Mouse (Mus musculus): Measurements from ENCODE around the gene Ccdc82.

DNA sequence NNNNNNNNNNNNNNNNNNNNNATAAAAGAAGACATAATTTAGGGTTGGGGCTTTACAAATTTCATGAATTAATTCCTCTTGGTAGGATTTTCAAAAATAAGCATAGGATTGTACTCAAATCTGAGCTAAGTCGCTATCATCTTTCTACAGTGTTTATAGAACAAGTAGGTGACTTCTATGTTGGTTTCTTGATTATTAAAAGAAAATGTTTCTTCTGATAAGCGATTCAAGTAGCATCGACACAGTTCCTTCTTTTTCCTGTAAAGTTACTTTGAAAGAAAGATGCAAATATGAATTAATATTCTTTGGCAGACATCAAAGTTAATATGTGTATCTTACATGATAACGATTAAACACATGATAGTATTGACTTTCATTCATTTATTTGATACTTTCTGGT lies 1.3 kb downstream of the Ccdc82 start:
- no peak for TF ChIP-seq POLR2A (IDR thresholded peaks at IDR 0.05; ENCODE audit: borderline replicate concordance, insufficient read depth, low read length)
- TF ChIP-seq CTCF (IDR thresholded peaks at IDR 0.05; ENCODE audit: borderline replicate concordance, insufficient read depth, low read depth, low read length) = no peak
